Mouse (Mus musculus): ENCODE data around the gene Mpp6.

- TF ChIP-seq CTCF (IDR thresholded peaks at IDR 0.05; ENCODE audit: borderline replicate concordance, extremely low read depth, insufficient read depth, insufficient read length), result no peak
- no peak for TF ChIP-seq POLR2A (IDR thresholded peaks at IDR 0.05; ENCODE audit: borderline replicate concordance, extremely low read depth, insufficient read depth, insufficient read length, poor library complexity, severe bottlenecking)
Measured at GRCm38 (mm10) chr6:50139526-50139925, 29.5 kb downstream of the Mpp6 start.
